Mouse (Mus musculus) ES-E14 (cell line): Measurements from ENCODE around the gene Grb2.

Experiments used
- CHD2 ChIP-seq: IDR thresholded peaks from 2 replicates; pipeline ENCODE4 v1.6.1; 2014; ENCODE audit warnings: mild to moderate bottlenecking, low read depth, low read length, inconsistent platforms
- ZC3H11A ChIP-seq: IDR thresholded peaks from 2 replicates; pipeline ENCODE4 v1.6.1; 2012; ENCODE audit warnings: low read depth, mild to moderate bottlenecking, inconsistent platforms, low read length, borderline replicate concordance
- ZNF384 ChIP-seq: IDR thresholded peaks from 2 replicates; pipeline ENCODE4 v1.6.1; 2012; ENCODE audit warnings: low read depth, low read length, inconsistent platforms

DNA sequence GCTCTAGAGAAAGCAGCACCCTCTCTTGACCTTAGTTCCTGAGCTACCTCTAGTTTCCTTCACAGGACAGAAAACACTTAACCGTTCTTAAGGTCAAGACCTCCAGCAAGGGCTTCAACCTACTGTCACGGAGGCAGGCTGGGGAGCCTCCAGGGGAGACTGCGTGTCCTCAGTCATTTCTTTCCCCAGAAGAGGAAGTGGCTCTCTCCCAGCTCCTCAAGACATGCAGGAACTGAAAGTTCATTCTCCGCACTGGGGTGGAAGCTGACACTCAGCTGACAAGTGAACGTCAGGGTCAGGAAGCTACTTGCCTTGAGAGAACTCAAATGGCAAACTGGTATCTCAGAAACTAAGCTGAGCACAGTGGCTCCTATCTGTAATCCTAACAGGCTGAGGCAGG lies 15.6 kb downstream of the Grb2 start:
- TF ChIP-seq ZC3H11A, result no peak
- TF ChIP-seq CHD2, result no peak
- no peak for TF ChIP-seq ZNF384
